ENCODE assay signal across 27 mouse cellular contexts in the genomic region with DNA sequence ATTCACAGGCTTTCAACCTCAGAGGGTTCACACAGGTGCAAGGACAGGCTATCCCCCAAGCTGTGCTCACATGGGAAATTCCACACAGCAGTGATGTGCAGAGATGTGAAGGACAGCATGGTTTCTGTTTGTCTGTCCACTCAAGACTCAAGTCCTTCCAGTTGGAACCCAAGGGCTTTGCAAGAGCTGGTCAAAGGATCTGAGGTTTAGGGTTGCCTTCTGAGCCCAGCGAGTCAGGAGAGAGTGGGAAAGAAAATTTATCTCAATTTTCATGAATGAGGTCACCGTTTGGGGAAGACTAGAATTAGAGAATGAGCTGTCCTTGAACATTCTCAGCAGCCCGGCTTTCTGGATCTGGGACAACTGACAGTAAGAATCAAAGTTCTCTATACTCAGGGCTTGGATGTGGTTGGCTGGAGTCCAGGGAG.
DNase-seq lines count a peak whose midpoint lies in the region; ATAC-seq and TF ChIP-seq lines count a peak whose summit lies in the region.
"Had no signal": no experiment of that assay in that cellular context is flagged by ENCODE, and none has a peak within 500 bp of the region (broad histone marks: within the 10 kb centered on the region; RNA-seq: fewer than 3 reads in every experiment).

No protein-coding gene starts in this region.

- peaks cover 28% of the 10 kb centered on the region for H3K4me1 ChIP-seq in heart, embryonic 11.5 days (ENCODE audit: control insufficient read depth, insufficient read depth, low read length)

- H3K4me2 ChIP-seq in heart, embryonic 11.5 days, result no peak overlapping the region
- H3K4me2 ChIP-seq in myocyte (ENCODE audit: low read depth), result peak overlapping the region; percentile 57
- H3K4me2 ChIP-seq: embryonic facial prominence, embryonic 15.5 days; limb, embryonic 15.5 days had no signal

- H3ac ChIP-seq in myocyte (ENCODE audit: control insufficient read depth, insufficient read length), result no peak overlapping the region

- H3K9me3 ChIP-seq in heart, embryonic 11.5 days (replicated peaks; ENCODE audit: control insufficient read depth, low read length), result no peaks in the 10 kb centered on the region
- H3K9me3 ChIP-seq: embryonic facial prominence, embryonic 10.5 days; embryonic facial prominence, embryonic 15.5 days; limb, embryonic 15.5 days had no signal

- no peak overlapping the region for H3K27ac ChIP-seq in heart, embryonic 11.5 days (ENCODE audit: low read depth, low read length)
- H3K27ac ChIP-seq: embryonic facial prominence, embryonic 10.5 days; embryonic facial prominence, embryonic 15.5 days; limb, embryonic 15.5 days; liver, embryonic 14.5 days; macrophage; stomach, postnatal 0 days had no signal

- peak; percentile 70 to 87 for DNase-seq in adrenal gland, adult (ENCODE audit: inconsistent age in 2 of 2, low spot score in 1 of 2)
- DNase-seq in adrenal gland, adult 18-20 months (ENCODE audit: low spot score in 2 of 2), result no peak
- DNase-seq in heart, adult 11 months, result peak; percentile 81
- DNase-seq in adrenal gland, adult 8-10 months, result peak; percentile 45
- DNase-seq in ovary, adult 18-20 months (ENCODE audit: low spot score), result no peak
- DNase-seq in spleen, postnatal 14 days (ENCODE audit: low spot score in 2 of 2), result no peak
- DNase-seq: cerebellum, postnatal 25 days; gastrocnemius, postnatal 36 days; kidney, adult 9 months; kidney, postnatal 10 days; layer of hippocampus, postnatal 36 days; left cerebral cortex, postnatal 4 days; lung, adult 2 months; lung, postnatal 10 days; midbrain, embryonic 14.5 days; right cerebral cortex, adult 18-20 months; spleen, adult 18-20 months had no signal

- no peaks in the 10 kb centered on the region for H3K79me2 ChIP-seq in myocyte (ENCODE audit: control insufficient read depth, insufficient read depth)

- no peak overlapping the region for H3K4me3 ChIP-seq in heart, embryonic 11.5 days (ENCODE audit: low read depth, low read length)
- peak overlapping the region; percentile 17 for H3K4me3 ChIP-seq in myocyte
- H3K4me3 ChIP-seq: embryonic facial prominence, embryonic 10.5 days; embryonic facial prominence, embryonic 15.5 days; limb, embryonic 15.5 days had no signal

- 71% methylated on average over 3 of the region's 3 CpGs for WGBS in heart, embryonic 11.5 days (ENCODE audit: insufficient replicate concordance)

- no peak overlapping the region for H3K9ac ChIP-seq in heart, embryonic 11.5 days (ENCODE audit: low read depth, low read length)
- H3K9ac ChIP-seq: embryonic facial prominence, embryonic 15.5 days; limb, embryonic 15.5 days; liver, embryonic 14.5 days had no signal

- no peaks in the 10 kb centered on the region for H3K27me3 ChIP-seq in heart, embryonic 11.5 days (ENCODE audit: control insufficient read depth, insufficient read depth, low read length)
- no peaks in the 10 kb centered on the region for H3K27me3 ChIP-seq in myocyte (ENCODE audit: control insufficient read depth, insufficient read depth, insufficient read length)
- H3K27me3 ChIP-seq: embryonic facial prominence, embryonic 15.5 days; limb, embryonic 15.5 days had no signal

- TF ChIP-seq POLR2A in myocyte (IDR thresholded peaks at IDR 0.05; ENCODE audit: insufficient read length, low read depth), result peak; percentile 5

- no peak for ATAC-seq in heart, embryonic 11.5 days (replicated peaks; ENCODE audit: insufficient number of reproducible peaks, low FRiP score, low TSS enrichment)
- ATAC-seq: forebrain, embryonic 14.5 days; intestine, embryonic 16.5 days had no signal

- no peaks in the 10 kb centered on the region for H3K36me3 ChIP-seq in heart, embryonic 11.5 days (ENCODE audit: control insufficient read depth, insufficient read depth, low read length)
- H3K36me3 ChIP-seq in myocyte (ENCODE audit: control insufficient read depth, insufficient read depth), result peaks cover 4% of the 10 kb centered on the region
- H3K36me3 ChIP-seq: embryonic facial prominence, embryonic 10.5 days; embryonic facial prominence, embryonic 15.5 days; limb, embryonic 15.5 days had no signal

TF ChIP-seq in myocyte, 11 proteins besides CTCF, POLR2A, EP300 and RAD21:
- TF ChIP-seq REST (IDR thresholded peaks at IDR 0.05; ENCODE audit: insufficient read depth, insufficient read length), result no peak
- TF ChIP-seq E2F4 (IDR thresholded peaks at IDR 0.05; ENCODE audit: insufficient read depth), result no peak
- TF ChIP-seq TCF3 (IDR thresholded peaks at IDR 0.05; ENCODE audit: insufficient read length, low read depth), result no peak
- TF ChIP-seq MAX (IDR thresholded peaks at IDR 0.05; ENCODE audit: low read depth), result no peak
- TF ChIP-seq POLR2AphosphoS2 (IDR thresholded peaks at IDR 0.05; ENCODE audit: insufficient read length, low read depth), result no peak
- TF ChIP-seq MYOD1 (IDR thresholded peaks at IDR 0.05; ENCODE audit: control insufficient read depth in 1 of 3, insufficient read length in 2 of 3, low read depth in 2 of 3), result peak in 1 of 3 experiments; percentile 53
- TF ChIP-seq SRF (IDR thresholded peaks at IDR 0.05; ENCODE audit: control insufficient read depth, insufficient read length, low read depth), result no peak
- TF ChIP-seq MYOG (IDR thresholded peaks at IDR 0.05; ENCODE audit: control insufficient read depth in 1 of 3, insufficient read depth in 1 of 3, insufficient read length in 2 of 3, low read depth in 2 of 3), result peak in 1 of 3 experiments; percentile 37
- TF ChIP-seq TCF12 (IDR thresholded peaks at IDR 0.05; ENCODE audit: insufficient read depth, poor library complexity, severe bottlenecking), result no peak
- TF ChIP-seq USF1 (IDR thresholded peaks at IDR 0.05; ENCODE audit: low read depth), result no peak
TF ChIP-seq in myocyte: peak in this region for 2.

Comparison
In these comparisons a context has a peak if more than half of its experiments do, and no peak if none do; other contexts are left out.
1. DNase-seq: peak in adrenal gland, adult (2 of 2), heart, adult 11 months (single experiment) and adrenal gland, adult 8-10 months (single experiment); none in adrenal gland, adult 18-20 months (0 of 2), ovary, adult 18-20 months (single experiment) and spleen, postnatal 14 days (0 of 2).